Mouse (Mus musculus): Measurements from ENCODE around the gene Rpain. TPM values are rescaled to one million over a fixed set of nuclear protein-coding genes. Genes with fewer than 3 reads are reported as not detected.

Rpain gene
- total RNA-seq, 4 experiments from 2014 or later: 33.5 to 43.3 (median 39.9) TPM

GRCm38 (mm10) chr11:70982557-70983228 lies 12.7 kb downstream of the Rpain start, which contains the start of gene C1qbp:
Gene C1qbp, minus strand, starts transcription at chr11:70983026.
- peak; percentile 82 to 91 for DNase-seq (ENCODE audit: low spot score in 2 of 2)

- DNase-seq (ENCODE audit: low spot score in 2 of 2): peak; percentile 56 to 63
These were observed 31.2 kb downstream of the Rpain start for GRCm38 (mm10) chr11:71001167-71001566.

- no peak for DNase-seq (ENCODE audit: low spot score in 2 of 2)
These were observed 33.8 kb downstream of the Rpain start for GRCm38 (mm10) chr11:71003611-71004315.

- DNase-seq (ENCODE audit: low spot score in 2 of 2): peak; percentile 95 to 98
These were observed 34.3 kb downstream of the Rpain start, which contains the start of gene Dhx33 for GRCm38 (mm10) chr11:71004316-71004773. Gene Dhx33, minus strand, starts transcription at chr11:71004437.

GRCm38 (mm10) chr11:71005046-71005445 lies 35.0 kb downstream of the Rpain start:
- no peak for DNase-seq (ENCODE audit: low spot score in 2 of 2)

GRCm38 (mm10) chr11:71007026-71007425 lies 37.0 kb downstream of the Rpain start:
- DNase-seq (ENCODE audit: low spot score in 2 of 2): no peak

GRCm38 (mm10) chr11:71007831-71008230 lies 37.8 kb downstream of the Rpain start:
- no peak for DNase-seq (ENCODE audit: low spot score in 2 of 2)

- no peak for DNase-seq (ENCODE audit: low spot score in 2 of 2)
These were observed 38.3 kb downstream of the Rpain start for GRCm38 (mm10) chr11:71008321-71008720.

GRCm38 (mm10) chr11:71012743-71013142 lies 42.7 kb downstream of the Rpain start:
- DNase-seq (ENCODE audit: low spot score in 2 of 2): no peak

GRCm38 (mm10) chr11:71017051-71017450 lies 47.0 kb downstream of the Rpain start:
- no peak for DNase-seq (ENCODE audit: low spot score in 2 of 2)

- no peak for DNase-seq (ENCODE audit: low spot score in 2 of 2)
These were observed 48.6 kb downstream of the Rpain start for GRCm38 (mm10) chr11:71018416-71019200.

- peak; percentile 99 to 100 for DNase-seq (ENCODE audit: low spot score in 2 of 2)
These were observed 49.4 kb downstream of the Rpain start, which contains the start of the genes Mis12 and Derl2 for GRCm38 (mm10) chr11:71019201-71020068. Gene Mis12, plus strand, starts transcription at chr11:71019611. Gene Derl2, minus strand, starts transcription at chr11:71019841.

Other genes with a start within 250 kb of the Rpain start
- gene Zfp3, start 206.0 kb upstream of the Rpain start, total RNA-seq (2022): 10 to 100 TPM; 20.4 to 23.8 (median 22.2) TPM
- gene Scimp, start 157.6 kb upstream of the Rpain start, total RNA-seq (2022): 1 to 10 TPM in 1 of 4 experiments, under 1 TPM in 1, not detected in 2; 0.83 to 1.9 TPM
- gene Rabep1, start 125.4 kb upstream of the Rpain start, total RNA-seq (2022): 100 to 1,000 TPM; 114 to 117 (median 116) TPM
- 10 to 100 TPM; 50.9 to 62.2 (median 52.4) TPM for gene Nup88, start 240 bp upstream of the Rpain start, total RNA-seq (2022)
- gene C1qbp, start 12.8 kb downstream of the Rpain start, total RNA-seq (2022): 100 to 1,000 TPM; 103 to 108 (median 106) TPM
- gene Dhx33, start 34.2 kb downstream of the Rpain start, total RNA-seq (2022): 10 to 100 TPM; 53.0 to 65.5 (median 58.5) TPM
- gene Mis12, start 49.4 kb downstream of the Rpain start, total RNA-seq (2022): 10 to 100 TPM; 15.6 to 22.4 (median 18.4) TPM
- gene Derl2, start 49.6 kb downstream of the Rpain start, total RNA-seq (2022): 10 to 100 TPM; 24.6 to 28.8 (median 26.3) TPM
- 100 to 1,000 TPM; 206 to 237 (median 226) TPM for gene 6330403K07Rik, start 63.3 kb downstream of the Rpain start, total RNA-seq (2022)
- 1 to 10 TPM in 2 of 4 experiments, under 1 TPM in 2; 0.60 to 1.1 (median 0.94) TPM for gene Nlrp1a, start 174.5 kb downstream of the Rpain start, total RNA-seq (2022)

Measured in layer of hippocampus, adult 8-10 months (tissue).